Mouse (Mus musculus) liver, postnatal 0 days (tissue): ENCODE measurements around the gene Gm43951. TPM values are rescaled to one million over a fixed set of nuclear protein-coding genes. Genes with fewer than 3 reads are reported as not detected.
"Not testable (repeated sequence)": the region's sequence is repeated elsewhere in the genome, so short reads cannot be mapped to it uniquely, and the experiment has no call there.

ENCODE experiments used
- ATAC-seq: fragments of 200-750 bp; cut with Nextera tagmentation; 2 replicates; pipeline ENCODE4 v1.8.0; 2017; ENCODE audit warnings: mild to moderate bottlenecking, moderate library complexity
- DNase-seq: peaks from one replicate; pipeline ENCODE4 v3.0.0-alpha.2; 2016
- H3K27ac ChIP-seq: fragments of 300-500 bp; sonication (generic); 2 replicates; pipeline ENCODE4 v1.5.1; 2014; ENCODE audit warnings: antibody characterized with exemption, moderate library complexity, mild to moderate bottlenecking, low read depth
- H3K27me3 ChIP-seq: fragments of 300-500 bp; sonication (generic); 2 replicates; pipeline ENCODE4 v1.6.1; 2014; ENCODE audit warnings: low read length, control low read depth, mixed read lengths; ENCODE audit not compliant: insufficient read depth
- H3K36me3 ChIP-seq: fragments of 300-500 bp; sonication (generic); replicated peaks from 2 replicates; pipeline ENCODE4 v1.6.1; 2014; ENCODE audit warnings: mild to moderate bottlenecking, control low read depth, low read length, moderate library complexity, mixed read lengths; ENCODE audit not compliant: insufficient read depth
- H3K4me1 ChIP-seq: fragments of 300-500 bp; sonication (generic); 2 replicates; pipeline ENCODE4 v1.6.1; 2014; ENCODE audit warnings: antibody characterized with exemption, mild to moderate bottlenecking, control low read depth; ENCODE audit not compliant: insufficient read depth
- H3K4me2 ChIP-seq: fragments of 300-500 bp; sonication (generic); 2 replicates; pipeline ENCODE4 v1.6.1; 2014; ENCODE audit warnings: low read depth, mild to moderate bottlenecking, low read length, moderate library complexity, mixed read lengths
- H3K4me3 ChIP-seq: fragments of 300-500 bp; sonication (generic); 2 replicates; pipeline ENCODE4 v1.5.1; 2014; ENCODE audit warnings: low read depth, low read length
- H3K9ac ChIP-seq: fragments of 300-500 bp; sonication (generic); replicated peaks from 2 replicates; pipeline ENCODE4 v1.6.1; 2014; ENCODE audit warnings: mild to moderate bottlenecking, moderate library complexity
- H3K9me3 ChIP-seq: fragments of 300-500 bp; sonication (generic); 2 replicates; pipeline ENCODE4 v1.6.1; 2016; ENCODE audit warnings: mild to moderate bottlenecking, control low read depth, low read length, mixed read lengths
- CTCF ChIP-seq: sonication (generic); IDR thresholded peaks from 2 replicates; pipeline ENCODE4 v1.5.1; 2016; ENCODE audit warnings: antibody characterized with exemption, low read depth
- EP300 ChIP-seq: IDR thresholded peaks from 2 replicates; pipeline ENCODE4 v1.6.1; 2016; ENCODE audit warnings: antibody characterized with exemption, low read depth, mild to moderate bottlenecking
- WGBS: fragments of 180-500 bp; shearing (Covaris S2); extraction: QIAGEN DNeasy Blood & Tissue Kit; methylation state at CpG from one replicate; pipeline ENCODE4 v1.1.7; 2014; ENCODE audit not compliant: insufficient replicate concordance; 5-methylcytosine and 5-hydroxymethylcytosine counted together
- polyA plus RNA-seq: library from polyadenylated mRNA; unstranded; fragments of >200 nt; fragmentation: Nextera tagmentation; extraction: Ambion mirVana; gene quantifications from 2 replicates; pipeline ENCODE4 v1.2.1, GENCODE M21; 2015

Gm43951 gene
- polyA plus RNA-seq, 1 experiment from 2014 or later, result not detected

- H3K9me3 ChIP-seq, result no peaks in the 10 kb centered on the region
- 64% methylated on average over 4 of the region's 4 CpGs for WGBS
- no peak for ATAC-seq
These were observed 22.4 kb downstream of the Gm43951 start for GRCm38 (mm10) chr11:72184252-72184651.

GRCm38 (mm10) chr11:72181136-72181535 lies 25.5 kb downstream of the Gm43951 start:
- Histone ChIP-seq H3K9ac (no peak overlapping the region), H3K27ac (no peak overlapping the region), H3K4me3 (no peak overlapping the region), H3K36me3 (peaks cover 12% of the 10 kb centered on the region), H3K27me3 (no peaks in the 10 kb centered on the region), H3K9me3 (no peaks in the 10 kb centered on the region), H3K4me1 (no peaks in the 10 kb centered on the region), H3K4me2 (no peak overlapping the region)
- DNase-seq (no peak), ATAC-seq (no peak)
- 85% methylated on average over 4 of the region's 4 CpGs for WGBS
- no peak for TF ChIP-seq CTCF
- no peak for TF ChIP-seq EP300

More at GRCm38 (mm10) chr11:72184252-72184651, 22.4 kb downstream of the Gm43951 start:
- H3K27me3 ChIP-seq, result no peaks in the 10 kb centered on the region
- no peaks in the 10 kb centered on the region for H3K4me1 ChIP-seq
- no peak for TF ChIP-seq EP300
- TF ChIP-seq CTCF, result no peak
- H3K4me2 ChIP-seq, result no peak overlapping the region
- no peak overlapping the region for H3K9ac ChIP-seq
- H3K4me3 ChIP-seq, result no peak overlapping the region
- H3K27ac ChIP-seq, result no peak overlapping the region
- DNase-seq, result no peak
- H3K36me3 ChIP-seq, result peaks cover 3% of the 10 kb centered on the region

GRCm38 (mm10) chr11:72180556-72180955 lies 26.1 kb downstream of the Gm43951 start:
- WGBS, result 87% methylated on average over 5 of the region's 5 CpGs
- Histone ChIP-seq H3K27me3 (no peaks in the 10 kb centered on the region), H3K4me1 (no peaks in the 10 kb centered on the region), H3K9me3 (no peaks in the 10 kb centered on the region), H3K4me3 (no peak overlapping the region), H3K9ac (no peak overlapping the region), H3K36me3 (peaks cover 16% of the 10 kb centered on the region), H3K4me2 (no peak overlapping the region), H3K27ac (no peak overlapping the region)
- no peak for TF ChIP-seq EP300
- no peak for TF ChIP-seq CTCF
- no peak for ATAC-seq
- DNase-seq, result no peak

- peaks cover 34% of the 10 kb centered on the region for H3K36me3 ChIP-seq
- no peak for DNase-seq
- no peaks in the 10 kb centered on the region for H3K4me1 ChIP-seq
- no peak overlapping the region for H3K27ac ChIP-seq
- H3K9ac ChIP-seq, result no peak overlapping the region
- TF ChIP-seq EP300 (no peak), CTCF (no peak)
- no peaks in the 10 kb centered on the region for H3K27me3 ChIP-seq
- no peak overlapping the region for H3K4me2 ChIP-seq
- no peaks in the 10 kb centered on the region for H3K9me3 ChIP-seq
- WGBS, result 78% methylated on average over 3 of the region's 3 CpGs
- no peak for ATAC-seq
- H3K4me3 ChIP-seq, result no peak overlapping the region
These were observed 30.1 kb downstream of the Gm43951 start for GRCm38 (mm10) chr11:72176553-72176952.

GRCm38 (mm10) chr11:72175966-72176365 lies 30.7 kb downstream of the Gm43951 start:
- no peak overlapping the region for H3K4me3 ChIP-seq
- peaks cover 34% of the 10 kb centered on the region for H3K36me3 ChIP-seq
- WGBS, result 84% methylated on average over 5 of the region's 5 CpGs
- no peaks in the 10 kb centered on the region for H3K27me3 ChIP-seq
- H3K9ac ChIP-seq, result no peak overlapping the region
- H3K9me3 ChIP-seq, result no peaks in the 10 kb centered on the region
- no peak overlapping the region for H3K27ac ChIP-seq
- TF ChIP-seq EP300, result no peak
- no peak for TF ChIP-seq CTCF
- no peak overlapping the region for H3K4me2 ChIP-seq
- H3K4me1 ChIP-seq, result no peaks in the 10 kb centered on the region
- DNase-seq (no peak), ATAC-seq (no peak)

- TF ChIP-seq EP300 (no peak), CTCF (no peak)
- no peak overlapping the region for H3K27ac ChIP-seq
- ATAC-seq (no peak), DNase-seq (no peak)
- no peaks in the 10 kb centered on the region for H3K9me3 ChIP-seq
- 83% methylated on average over 6 of the region's 6 CpGs for WGBS
- H3K27me3 ChIP-seq, result no peaks in the 10 kb centered on the region
- H3K4me3 ChIP-seq, result no peak overlapping the region
- H3K36me3 ChIP-seq, result peaks cover 34% of the 10 kb centered on the region
- no peak overlapping the region for H3K9ac ChIP-seq
- H3K4me2 ChIP-seq, result no peak overlapping the region
- no peaks in the 10 kb centered on the region for H3K4me1 ChIP-seq
These were observed 31.9 kb downstream of the Gm43951 start for GRCm38 (mm10) chr11:72174721-72175120.

- no peaks in the 10 kb centered on the region for H3K9me3 ChIP-seq
- no peak overlapping the region for H3K4me3 ChIP-seq
- no peak overlapping the region for H3K9ac ChIP-seq
- 84% methylated on average over 5 of the region's 5 CpGs for WGBS
- peaks cover 34% of the 10 kb centered on the region for H3K36me3 ChIP-seq
- TF ChIP-seq EP300, result no peak
- TF ChIP-seq CTCF, result no peak
- no peaks in the 10 kb centered on the region for H3K27me3 ChIP-seq
- H3K27ac ChIP-seq, result no peak overlapping the region
- no peak overlapping the region for H3K4me2 ChIP-seq
- ATAC-seq, result no peak
- DNase-seq, result no peak
- H3K4me1 ChIP-seq, result no peaks in the 10 kb centered on the region
These were observed 33.1 kb downstream of the Gm43951 start for GRCm38 (mm10) chr11:72173506-72173905.

- 77% methylated on average over 4 of the region's 4 CpGs for WGBS
- DNase-seq, H3K27ac ChIP-seq, H3K4me3 ChIP-seq, H3K9me3 ChIP-seq, H3K4me1 ChIP-seq, H3K9ac ChIP-seq, H3K4me2 ChIP-seq, H3K27me3 ChIP-seq, ATAC-seq: not testable (repeated sequence)
- peaks cover 25% of the 10 kb centered on the region for H3K36me3 ChIP-seq
These were observed 34.7 kb downstream of the Gm43951 start for GRCm38 (mm10) chr11:72171906-72172305.
